Mouse (Mus musculus) kidney, adult 2 months (tissue): ENCODE data around the gene Igsf9.

Experiments used
- CTCF ChIP-seq: fragments of 200-500 bp; conservative IDR thresholded peaks from 2 replicates; pipeline ENCODE4 v1.5.1; 2011; ENCODE audit warnings: low read depth, mild to moderate bottlenecking, control low read depth, low read length, moderate library complexity, mixed read lengths; ENCODE audit not compliant: insufficient read depth, insufficient read length
- POLR2A ChIP-seq: fragments of 200-500 bp; IDR thresholded peaks from one replicate; pipeline ENCODE4 v1.6.1; 2011; ENCODE audit warnings: low read depth, low read length, control low read depth

DNA sequence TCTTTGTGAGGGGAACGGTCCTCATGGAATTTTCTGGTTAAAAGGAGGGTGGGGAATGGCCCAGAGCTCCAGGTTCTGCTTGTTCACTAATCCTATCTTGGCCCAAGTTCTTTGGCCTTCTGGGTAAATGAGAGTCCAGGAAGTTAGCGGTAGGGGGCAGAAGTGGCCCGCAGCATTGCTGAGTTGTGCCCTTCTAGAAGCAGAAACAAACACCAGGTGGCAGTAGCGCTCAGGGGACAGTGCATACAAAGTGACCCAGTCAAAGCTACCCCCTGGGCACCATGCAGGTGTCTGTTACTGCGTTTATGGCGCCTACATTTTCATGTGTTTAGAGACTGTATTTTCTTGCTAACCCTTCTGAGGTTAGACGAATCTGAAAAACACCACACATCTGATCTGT, 47.1 kb downstream of the Igsf9 start:
- TF ChIP-seq CTCF (peak; percentile 100; the same call in 1 of the 2 replicates), POLR2A (no peak)
